Mouse (Mus musculus) olfactory bulb, adult 2 months (tissue): ENCODE data around the gene Cyb5rl.

Experiments
- CTCF ChIP-seq: fragments of 200-500 bp; IDR thresholded peaks from 2 replicates; pipeline ENCODE4 v1.5.1; 2012; ENCODE audit warnings: low read depth, mild to moderate bottlenecking, low read length, moderate library complexity; ENCODE audit not compliant: insufficient read depth
- POLR2A ChIP-seq: fragments of 200-500 bp; IDR thresholded peaks from 2 replicates; pipeline ENCODE4 v1.6.1; 2012; ENCODE audit warnings: mild to moderate bottlenecking, low read depth, low read length, moderate library complexity; ENCODE audit not compliant: insufficient read depth

- TF ChIP-seq CTCF (no peak), POLR2A (no peak)
Observed at GRCm38 (mm10) chr4:107045188-107045587, 21.6 kb upstream of the Cyb5rl start.
